Mouse (Mus musculus): ENCODE results near the gene Per3. TPM values are rescaled to one million over a fixed set of nuclear protein-coding genes. Genes with fewer than 3 reads are reported as not detected.
A peak's percentile ranks its signal among the peaks of the same experiment; 100 is the strongest.

The Per3 gene
- 41.7 and 45.1 TPM in 2 replicates for polyA plus RNA-seq (2012; rRNA removed)

DNA sequence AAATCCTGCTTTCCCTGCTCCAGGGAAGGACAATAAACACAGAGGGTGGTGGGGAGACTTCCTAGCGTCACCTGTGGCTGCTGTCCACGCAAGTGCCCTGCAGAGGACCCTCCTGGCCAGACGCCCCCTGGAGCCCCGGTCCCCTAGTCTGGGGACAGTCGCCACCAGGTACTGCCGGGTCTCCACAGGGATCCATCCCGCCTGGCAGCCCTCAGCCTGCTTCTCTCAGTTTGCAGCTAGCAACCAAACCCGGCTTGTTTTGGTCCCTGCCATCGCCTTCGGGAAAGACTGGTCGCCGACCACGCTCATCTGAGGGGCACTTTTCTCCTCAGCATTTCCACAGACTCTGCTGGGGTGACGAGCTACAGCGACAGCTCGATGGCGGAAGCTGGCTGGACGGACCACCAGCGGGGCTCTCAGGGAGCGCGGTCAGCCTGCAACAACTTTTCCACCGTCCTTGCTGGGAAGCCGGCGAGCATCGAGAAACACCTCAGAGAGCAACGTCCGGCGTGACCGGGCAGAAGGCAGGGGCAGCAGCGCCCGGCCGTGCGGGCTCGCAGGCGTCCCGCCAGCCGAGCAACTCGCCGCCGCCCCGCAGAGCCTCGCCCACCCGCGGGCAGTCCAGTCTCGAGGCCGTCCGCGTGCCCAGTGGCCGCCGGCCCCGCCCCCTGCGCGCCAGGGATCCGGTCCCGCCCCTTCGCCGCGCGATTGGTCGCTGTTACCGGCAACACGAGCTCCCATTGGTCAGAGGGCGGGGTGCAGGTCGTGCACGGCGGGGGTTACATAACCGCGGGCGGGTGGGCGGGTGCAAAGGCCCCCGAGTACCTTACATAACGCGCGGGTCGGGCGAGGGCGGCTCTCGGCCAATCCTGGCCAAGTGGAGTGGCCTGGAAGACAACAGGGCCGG, at the start of gene Per3:
Gene Per3 (minus strand): TSS at position 629 of the 907 bp plus-strand sequence.
- peak; percentile 92 to 97 for DNase-seq (ENCODE audit: extremely low spot score in 1 of 2, low spot score in 1 of 2)

DNA sequence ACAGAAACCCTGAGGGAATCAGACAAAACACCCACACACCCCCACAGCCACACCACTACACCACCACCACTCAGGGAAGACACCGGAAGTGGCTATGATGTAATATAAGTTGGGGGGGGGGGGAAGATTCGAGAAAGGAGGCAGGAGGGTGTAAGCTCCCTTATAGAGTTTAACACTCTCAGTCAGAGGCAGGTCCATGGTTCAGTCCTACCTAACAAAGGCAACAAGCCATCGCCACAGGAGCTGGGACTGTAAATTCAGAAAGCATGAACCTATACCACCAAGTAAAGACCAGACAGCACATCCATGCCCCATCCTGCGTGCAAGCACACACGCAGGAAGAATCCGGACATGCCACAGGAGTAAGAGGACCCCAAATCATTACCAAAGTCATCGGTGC, 44.8 kb upstream of the Per3 start, which contains the start of gene Gm13090:
Gene Gm13090 (plus strand): TSS at position 301 of the 400 bp plus-strand sequence.
- no peak for DNase-seq (ENCODE audit: extremely low spot score in 1 of 2, low spot score in 1 of 2)

GRCm38 (mm10) chr4:151088819-151089218, 44.4 kb upstream of the Per3 start:
- no peak for DNase-seq (ENCODE audit: extremely low spot score in 1 of 2, low spot score in 1 of 2)

DNA sequence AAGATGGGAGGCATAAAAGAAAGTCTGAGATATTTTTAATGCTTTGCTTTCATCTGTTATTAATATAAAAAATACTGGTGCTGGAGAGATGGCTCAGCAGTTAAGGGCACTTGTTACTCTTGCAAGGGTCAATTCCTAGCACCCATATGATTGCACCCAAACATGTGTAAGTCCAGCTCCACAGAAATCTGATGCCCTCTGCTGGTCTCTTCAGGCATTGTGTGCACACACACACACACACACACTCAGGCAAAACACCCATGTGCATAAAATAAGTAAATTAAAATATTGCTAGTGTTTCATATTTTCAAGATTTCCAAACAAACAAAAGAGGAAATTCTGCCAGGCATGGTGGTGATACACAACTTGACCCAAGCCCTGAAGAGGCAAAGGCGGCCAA, 42.9 kb upstream of the Per3 start:
- no peak for DNase-seq (ENCODE audit: extremely low spot score in 1 of 2, low spot score in 1 of 2)

GRCm38 (mm10) chr4:151083027-151083426, 38.6 kb upstream of the Per3 start:
- DNase-seq (ENCODE audit: extremely low spot score in 1 of 2, low spot score in 1 of 2): no peak

GRCm38 (mm10) chr4:151081977-151082376, 37.5 kb upstream of the Per3 start:
- DNase-seq (ENCODE audit: extremely low spot score in 1 of 2, low spot score in 1 of 2): no peak

GRCm38 (mm10) chr4:151081355-151081754, 36.9 kb upstream of the Per3 start:
- no peak for DNase-seq (ENCODE audit: extremely low spot score in 1 of 2, low spot score in 1 of 2)

GRCm38 (mm10) chr4:151074817-151075216, 30.4 kb upstream of the Per3 start:
- no peak for DNase-seq (ENCODE audit: extremely low spot score in 1 of 2, low spot score in 1 of 2)

DNA sequence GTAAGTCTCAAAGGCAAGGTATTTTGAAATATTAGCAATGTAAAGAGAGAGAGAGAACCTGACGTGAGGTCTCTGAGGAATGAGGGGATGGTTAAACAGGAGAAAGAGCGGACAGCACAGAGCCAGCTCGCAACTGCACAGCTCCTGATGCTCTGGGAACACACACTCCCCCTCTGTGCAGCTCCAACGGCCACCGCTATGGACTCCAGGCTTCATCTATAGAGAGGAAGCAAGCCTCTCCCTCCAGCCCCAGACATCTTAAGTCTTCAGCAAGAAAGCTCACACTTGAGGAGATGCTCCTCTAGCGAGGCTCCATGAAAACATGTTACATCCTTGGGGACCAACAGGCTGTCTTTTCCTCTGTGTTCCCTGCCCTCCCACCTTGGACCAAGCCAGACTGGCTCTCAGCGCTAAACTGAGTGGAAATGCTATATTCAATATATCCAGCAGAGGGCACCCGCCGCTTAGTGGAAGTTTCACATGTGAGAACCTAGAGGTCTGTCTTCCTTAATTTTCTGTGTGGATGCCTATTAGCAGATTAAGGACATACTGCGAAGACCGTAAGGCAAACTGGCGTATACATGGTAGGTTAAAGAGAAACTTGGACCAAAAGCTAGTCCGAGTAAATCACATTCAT, 28.8 kb upstream of the Per3 start:
- peak; percentile 38 to 93 for DNase-seq (ENCODE audit: extremely low spot score in 1 of 2, low spot score in 1 of 2)

- no peak for DNase-seq (ENCODE audit: extremely low spot score in 1 of 2, low spot score in 1 of 2)
These were observed 26.5 kb upstream of the Per3 start for GRCm38 (mm10) chr4:151070962-151071361.

DNA sequence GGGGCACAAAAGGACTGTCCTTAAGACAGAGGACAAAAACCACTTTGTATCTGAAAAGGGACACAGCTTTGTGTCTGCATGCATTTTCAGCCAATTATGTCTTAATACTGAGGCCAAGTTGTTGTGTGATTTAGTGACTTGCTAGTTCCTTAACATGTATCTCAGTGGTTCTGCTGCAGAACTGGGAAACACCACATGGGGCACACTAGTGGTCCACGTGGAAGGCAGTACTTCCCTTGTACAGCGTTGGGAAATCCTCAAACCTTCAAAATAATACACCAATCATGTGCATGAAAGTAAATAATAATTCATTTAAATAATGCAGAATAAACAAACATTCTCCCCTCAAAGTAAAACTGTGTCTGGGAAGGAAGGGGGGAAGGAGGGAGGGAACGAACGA, 24.3 kb upstream of the Per3 start:
- DNase-seq (ENCODE audit: extremely low spot score in 1 of 2, low spot score in 1 of 2): no peak

DNA sequence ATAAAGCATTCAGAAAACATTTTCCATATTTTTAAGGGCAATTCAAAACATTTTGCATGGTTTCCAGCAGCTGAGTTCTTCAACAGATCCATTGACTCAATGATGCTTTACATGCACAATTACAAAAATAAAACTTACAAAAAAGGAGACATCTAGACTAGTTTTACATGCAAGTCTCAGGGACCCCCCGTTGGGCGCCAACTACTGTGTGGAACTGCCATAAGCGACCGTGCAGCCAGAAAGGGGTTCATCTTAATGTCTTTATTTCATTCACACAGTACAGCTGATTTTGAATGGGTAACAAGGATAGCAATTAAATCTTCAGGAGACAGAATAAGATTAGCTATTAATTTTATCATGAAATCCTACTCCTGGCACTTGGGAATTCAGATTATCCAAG, 15.1 kb upstream of the Per3 start:
- no peak for DNase-seq (ENCODE audit: extremely low spot score in 1 of 2, low spot score in 1 of 2)

DNA sequence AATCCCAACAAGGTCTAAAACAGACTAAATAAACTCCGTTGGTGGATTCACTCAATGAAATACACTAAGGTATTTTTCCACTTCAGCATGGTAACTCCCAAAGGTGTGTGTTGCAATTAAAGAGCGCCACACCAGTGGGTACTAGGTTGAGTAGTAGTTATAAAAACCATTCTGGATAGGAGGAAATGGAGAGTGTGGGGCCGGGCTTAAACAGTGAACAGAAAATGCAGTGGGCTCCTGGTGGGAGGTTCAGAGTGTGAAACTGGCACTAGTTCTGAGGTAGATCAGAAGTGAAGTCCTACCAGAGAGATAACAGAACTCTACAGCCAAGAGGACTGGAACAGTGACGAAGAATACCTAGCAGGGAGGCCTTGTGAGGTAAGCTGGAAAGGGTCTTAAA, 14.2 kb upstream of the Per3 start:
- no peak for DNase-seq (ENCODE audit: extremely low spot score in 1 of 2, low spot score in 1 of 2)

- DNase-seq (ENCODE audit: extremely low spot score in 1 of 2, low spot score in 1 of 2): peak; percentile 96 to 99
These were observed 13.2 kb upstream of the Per3 start, which contains the start of gene Vamp3 for GRCm38 (mm10) chr4:151057347-151058321. Gene Vamp3, minus strand, starts transcription at chr4:151057963.

DNA sequence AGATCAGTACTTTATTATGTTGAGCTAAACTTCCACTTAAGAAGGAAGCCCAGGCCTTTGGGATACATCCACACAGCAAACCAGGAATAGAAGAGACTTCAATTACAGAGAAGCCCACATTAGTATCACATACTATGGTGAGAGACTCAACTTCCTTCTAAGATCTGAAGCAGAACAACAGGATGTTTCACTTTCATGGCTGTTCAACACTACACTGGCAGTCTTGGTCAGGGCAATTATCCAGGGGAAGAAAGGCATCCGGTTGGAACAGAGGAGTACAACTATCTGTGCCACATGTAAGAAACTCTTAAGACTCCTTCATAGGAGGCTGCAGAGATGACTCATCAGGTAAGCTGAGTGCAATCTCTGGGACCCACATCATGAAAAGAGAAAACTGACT, 6.7 kb upstream of the Per3 start:
- DNase-seq (ENCODE audit: extremely low spot score in 1 of 2, low spot score in 1 of 2): no peak

DNA sequence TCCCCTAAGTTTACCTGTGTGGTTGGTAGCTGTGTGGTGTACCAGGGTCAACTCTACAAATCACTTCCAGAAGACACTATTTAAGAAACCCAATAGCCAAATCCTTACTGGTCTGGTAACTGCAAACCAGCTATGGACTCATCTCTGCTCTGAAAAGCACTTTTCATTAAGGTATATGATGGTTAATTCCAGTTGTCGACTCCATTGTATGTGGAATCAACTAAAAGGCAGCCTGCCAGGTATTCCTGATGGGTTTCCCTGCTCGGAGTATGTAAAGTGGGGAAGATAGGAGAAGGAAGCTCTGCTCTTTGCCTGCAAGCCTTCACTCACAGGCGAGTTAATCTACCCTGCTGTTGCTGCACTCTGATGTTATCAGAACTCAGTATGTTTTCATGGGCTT, 2.1 kb upstream of the Per3 start:
- DNase-seq (ENCODE audit: extremely low spot score in 1 of 2, low spot score in 1 of 2): no peak

DNA sequence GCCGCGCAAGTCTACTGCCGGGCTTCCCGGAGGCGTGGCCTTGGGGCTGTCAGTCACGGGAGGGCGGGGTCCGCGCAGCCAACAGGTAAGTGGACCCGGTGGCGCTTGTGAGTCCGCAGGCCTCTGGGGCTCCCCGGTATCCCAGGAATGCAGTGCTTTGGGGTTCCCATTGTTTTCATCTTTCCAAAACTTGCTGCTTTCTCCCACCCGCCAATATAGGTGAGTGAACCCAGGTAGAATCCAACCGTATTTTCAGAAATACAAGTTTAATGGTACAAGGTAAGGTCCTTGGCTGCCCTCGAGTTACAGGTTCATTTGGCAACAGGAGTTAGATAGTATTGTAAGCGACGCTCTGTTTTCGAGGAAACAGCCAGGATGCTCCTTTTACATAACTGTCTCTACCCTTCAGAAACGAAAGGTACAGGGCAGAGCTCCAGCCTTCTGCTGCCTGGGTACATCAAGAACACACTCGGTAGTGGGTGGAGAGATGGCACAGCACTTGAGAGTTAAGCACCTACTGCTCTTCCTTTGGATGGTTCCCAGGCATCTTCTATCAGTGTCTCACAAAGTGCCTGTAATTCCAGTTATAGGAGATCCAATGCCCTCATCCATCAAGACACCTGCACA, 592 bp upstream of the Per3 start:
- DNase-seq (ENCODE audit: extremely low spot score in 1 of 2, low spot score in 1 of 2): peak; percentile 54 to 66

DNA sequence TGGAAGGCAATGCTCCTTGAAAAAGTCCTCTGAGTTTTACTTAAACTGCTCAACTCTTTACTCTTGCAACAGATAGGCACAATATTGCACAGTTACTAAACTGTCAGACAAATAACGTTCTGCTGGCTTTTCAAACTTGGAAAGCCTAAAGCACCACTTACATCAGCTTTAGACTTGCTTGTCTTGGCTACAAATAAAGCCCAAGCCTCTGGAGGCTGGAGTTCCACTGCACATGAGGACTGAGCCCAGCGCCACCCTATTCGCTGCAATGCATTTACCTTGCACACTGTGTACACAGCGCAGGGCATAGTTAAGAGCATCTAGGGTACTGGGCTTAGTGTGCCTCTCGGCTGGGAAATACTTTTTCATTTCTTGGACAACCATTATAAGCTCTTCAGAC, 1.2 kb downstream of the Per3 start:
- no peak for DNase-seq (ENCODE audit: extremely low spot score in 1 of 2, low spot score in 1 of 2)

DNA sequence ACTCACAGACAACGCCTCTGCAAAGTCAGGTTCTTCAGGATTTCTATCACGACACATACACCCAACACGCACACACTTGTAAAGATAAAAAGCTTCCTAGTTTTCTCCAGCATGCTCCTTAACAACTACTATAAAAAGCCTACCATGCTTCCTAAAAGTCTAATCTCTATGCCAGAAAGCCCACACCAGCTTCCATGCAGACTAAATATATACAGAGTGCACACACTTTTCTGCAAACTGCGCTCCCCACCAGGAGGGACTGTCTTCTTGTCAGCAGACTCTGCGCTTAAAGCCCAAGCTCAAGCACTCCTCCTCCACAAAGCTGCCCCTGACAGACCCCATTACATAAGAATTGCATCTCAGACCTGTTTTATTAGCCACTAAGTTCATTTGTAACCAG, 3.0 kb downstream of the Per3 start:
- peak; percentile 42 to 57 for DNase-seq (ENCODE audit: extremely low spot score in 1 of 2, low spot score in 1 of 2)

- DNase-seq (ENCODE audit: extremely low spot score in 1 of 2, low spot score in 1 of 2): no peak
These were observed 6.7 kb downstream of the Per3 start for GRCm38 (mm10) chr4:151037800-151038199.

All from frontal cortex, adult 2 months (tissue).